Mouse (Mus musculus): ENCODE data around the gene Rbpjl.
A peak's percentile ranks its signal among the peaks of the same experiment; 100 is the strongest.

The Rbpjl gene

GRCm38 (mm10) chr2:164393126-164393525 lies 9.8 kb upstream of the Rbpjl start:
- no peak for DNase-seq (ENCODE audit: low read depth)

DNA sequence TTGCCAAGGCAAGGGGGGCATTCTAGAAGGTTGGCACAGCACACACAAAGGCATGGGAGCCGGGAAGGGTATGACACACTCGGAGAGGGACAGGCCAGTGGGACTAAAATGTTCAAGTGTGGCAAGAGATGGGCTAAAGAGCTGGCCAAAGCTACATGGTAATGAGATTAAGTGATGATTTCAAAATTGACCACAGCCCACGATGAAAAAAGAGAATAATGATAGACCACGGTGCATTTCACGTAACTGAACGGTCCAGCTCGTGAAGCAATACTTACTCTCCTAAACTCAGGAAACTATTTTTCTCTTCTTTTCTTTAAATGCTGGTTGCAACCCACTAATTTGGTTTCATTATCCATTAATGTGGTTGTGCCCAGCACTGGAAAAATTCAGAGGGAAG lies 6.9 kb upstream of the Rbpjl start:
- no peak for DNase-seq (ENCODE audit: low read depth)

GRCm38 (mm10) chr2:164396911-164397310 lies 6.0 kb upstream of the Rbpjl start:
- no peak for DNase-seq (ENCODE audit: low read depth)

GRCm38 (mm10) chr2:164403396-164404081 lies 598 bp downstream of the Rbpjl start:
- peak; percentile 29 for DNase-seq (ENCODE audit: low read depth)

- DNase-seq (ENCODE audit: low read depth): no peak
Measured at GRCm38 (mm10) chr2:164404082-164404990, 1.4 kb downstream of the Rbpjl start.

DNA sequence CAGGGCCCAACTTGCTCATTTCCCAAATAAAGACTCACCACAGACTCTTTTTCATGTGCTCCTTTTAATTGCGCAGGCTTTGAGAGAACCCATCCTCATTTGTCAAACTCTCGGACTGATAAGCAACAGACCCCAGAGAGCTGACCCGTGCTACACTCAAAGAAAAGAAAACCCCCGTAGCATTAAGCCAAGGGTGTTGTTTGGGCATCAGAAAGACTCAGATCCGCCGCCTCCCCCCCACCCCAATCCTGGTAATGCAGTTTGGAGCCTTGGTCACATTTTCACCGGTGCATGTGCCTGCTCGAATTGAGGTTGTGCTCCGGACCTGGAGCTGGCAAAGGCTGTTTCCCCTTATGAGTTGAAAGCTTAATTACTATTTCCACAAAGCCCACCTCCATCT lies 2.1 kb downstream of the Rbpjl start, which contains the start of gene Matn4:
Gene Matn4, minus strand, starts transcription at position 101 of the 400 bp plus-strand sequence.
- DNase-seq (ENCODE audit: low read depth): no peak

- DNase-seq (ENCODE audit: low read depth): no peak
Measured at GRCm38 (mm10) chr2:164405519-164405918, 2.6 kb downstream of the Rbpjl start.

DNA sequence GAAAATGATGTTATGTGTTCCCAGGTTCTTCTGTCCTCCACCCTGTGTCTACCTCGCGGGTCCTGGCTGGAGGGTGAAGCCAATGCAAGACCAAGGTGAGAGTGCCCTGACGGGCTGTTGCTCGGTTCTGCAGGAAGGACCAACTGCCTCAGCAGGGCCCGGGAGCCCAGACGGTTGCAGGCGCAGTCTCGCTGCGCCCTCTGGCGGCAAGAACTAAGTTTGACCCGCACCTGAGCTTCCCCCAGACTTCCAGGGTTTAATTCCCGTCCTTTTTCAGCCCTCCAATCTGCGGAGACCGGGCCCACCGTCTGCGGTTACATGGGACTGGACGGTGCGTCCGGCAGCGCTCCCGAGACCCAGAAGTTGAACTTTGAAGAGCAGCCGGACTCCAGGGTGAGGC lies 4.8 kb downstream of the Rbpjl start:
- DNase-seq (ENCODE audit: low read depth): peak; percentile 91

DNA sequence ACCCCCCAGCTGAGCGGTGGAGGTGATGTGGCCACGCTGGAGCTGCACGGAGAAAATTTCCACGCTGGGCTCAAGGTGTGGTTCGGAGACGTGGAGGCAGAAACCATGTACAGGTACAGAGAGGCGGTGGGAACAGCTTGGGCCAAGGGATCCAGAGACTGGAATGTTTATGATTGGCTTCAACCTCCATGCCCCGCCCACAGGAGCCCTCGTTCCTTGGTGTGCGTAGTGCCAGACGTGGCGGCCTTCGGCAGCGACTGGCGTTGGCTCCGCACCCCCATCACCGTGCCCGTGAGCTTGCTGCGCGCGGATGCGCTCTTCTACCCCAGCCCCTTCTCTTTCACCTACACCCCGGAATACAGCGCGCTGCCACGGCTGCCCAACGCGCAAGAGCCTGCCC lies 11.2 kb downstream of the Rbpjl start:
- no peak for DNase-seq (ENCODE audit: low read depth)

- DNase-seq (ENCODE audit: low read depth): no peak
Measured at GRCm38 (mm10) chr2:164414581-164414980, 11.6 kb downstream of the Rbpjl start.

DNA sequence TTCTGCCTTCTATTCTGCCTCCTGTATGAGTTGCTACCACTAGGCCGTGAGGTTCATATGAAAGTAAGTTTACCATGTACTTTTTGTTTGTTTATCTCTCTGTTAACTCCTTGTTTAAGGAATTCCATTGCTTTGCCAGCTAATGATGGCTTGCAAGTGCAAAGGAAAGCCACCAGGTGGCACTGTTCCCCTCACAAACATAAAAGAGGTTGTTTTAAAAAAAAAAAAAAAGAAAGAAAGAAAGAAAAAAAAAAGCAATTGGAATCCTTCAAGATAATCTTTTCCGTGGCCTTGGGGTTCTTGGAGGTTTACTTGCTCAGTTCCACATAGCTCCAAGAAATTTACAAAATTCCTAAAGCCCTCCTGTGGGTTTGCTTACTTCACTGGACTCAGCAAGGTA lies 14.3 kb downstream of the Rbpjl start:
- peak; percentile 85 for DNase-seq (ENCODE audit: low read depth)

- no peak for DNase-seq (ENCODE audit: low read depth)
Measured at GRCm38 (mm10) chr2:164418308-164418875, 15.5 kb downstream of the Rbpjl start.

GRCm38 (mm10) chr2:164419489-164419888 lies 16.5 kb downstream of the Rbpjl start:
- DNase-seq (ENCODE audit: low read depth): peak; percentile 52

DNA sequence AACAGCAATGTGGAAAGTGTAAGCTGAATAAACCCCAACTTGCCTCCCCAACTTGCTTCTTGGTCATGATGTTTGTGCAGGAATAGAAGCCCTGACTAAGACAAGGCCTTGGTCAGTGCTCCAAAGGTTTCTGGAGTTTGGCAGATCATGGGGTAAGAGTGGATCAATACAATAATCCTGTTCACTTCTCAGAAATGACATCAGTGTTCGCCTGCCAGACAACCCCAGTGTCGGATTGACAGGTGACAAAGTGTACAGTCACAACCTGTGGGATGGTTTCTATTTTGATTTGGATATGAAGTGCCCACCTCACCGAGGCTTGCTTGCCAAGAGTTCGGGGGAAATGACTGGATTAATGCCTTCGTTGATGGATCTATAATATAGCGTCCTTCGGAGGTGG lies 18.4 kb downstream of the Rbpjl start:
- no peak for DNase-seq (ENCODE audit: low read depth)

GRCm38 (mm10) chr2:164421979-164422378 lies 19.0 kb downstream of the Rbpjl start:
- no peak for DNase-seq (ENCODE audit: low read depth)

DNA sequence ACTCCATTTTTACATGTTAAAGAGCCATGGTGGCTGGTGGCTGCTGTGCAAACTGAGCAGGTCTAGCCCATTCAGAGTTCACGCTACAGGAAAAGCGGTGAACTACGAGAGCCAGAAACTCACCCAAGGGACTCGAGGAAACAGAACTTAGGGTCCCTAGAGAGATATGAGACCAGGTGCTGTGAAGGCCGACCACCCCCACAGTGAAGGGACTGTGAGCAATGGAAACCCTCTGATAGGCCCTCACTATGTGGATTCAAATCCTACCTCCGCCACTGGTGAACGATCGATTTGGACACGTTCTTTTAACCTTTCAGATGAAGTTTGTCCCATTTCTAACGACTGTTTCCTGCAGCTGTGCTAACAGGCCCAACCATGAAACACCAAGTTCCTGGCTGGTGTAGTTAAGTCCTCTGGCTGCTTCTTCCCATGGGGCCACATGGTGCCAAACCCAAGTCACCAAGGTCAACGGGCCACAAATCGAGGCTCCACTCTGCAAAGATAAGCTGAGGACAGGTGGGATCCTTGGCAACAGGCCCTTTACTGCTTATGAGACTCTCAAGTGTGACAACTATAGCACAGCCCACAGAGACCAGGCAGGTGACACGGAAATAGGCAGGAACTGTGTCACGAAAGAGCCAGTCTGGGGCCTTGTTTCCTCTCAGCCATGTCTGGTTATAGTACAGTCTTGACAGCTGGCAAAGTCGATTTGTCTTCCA lies 19.9 kb downstream of the Rbpjl start:
- DNase-seq (ENCODE audit: low read depth): no peak

DNA sequence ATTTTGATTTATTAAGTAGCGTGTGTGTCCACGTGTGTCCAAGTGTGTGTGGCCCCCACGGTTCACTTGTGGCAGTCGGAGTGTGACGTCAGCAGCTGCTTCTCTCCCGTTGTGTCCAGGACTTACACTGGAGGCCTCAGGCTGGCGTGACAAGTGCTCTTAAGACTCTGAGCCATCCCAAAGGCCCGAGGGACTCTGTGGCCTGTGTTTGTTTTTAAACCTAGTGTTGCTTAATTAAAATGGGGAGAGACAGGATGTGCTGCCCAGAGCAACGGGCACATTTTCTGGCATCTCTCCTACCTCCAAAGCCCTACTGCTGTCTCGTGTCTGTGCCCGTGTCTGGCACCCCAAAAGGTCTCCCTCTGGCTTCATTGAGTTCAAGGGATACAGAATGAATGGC lies 20.5 kb downstream of the Rbpjl start:
- DNase-seq (ENCODE audit: low read depth): no peak

GRCm38 (mm10) chr2:164424406-164424805 lies 21.5 kb downstream of the Rbpjl start:
- DNase-seq (ENCODE audit: low read depth): no peak

- no peak for DNase-seq (ENCODE audit: low read depth)
Measured at GRCm38 (mm10) chr2:164425401-164425800, 22.5 kb downstream of the Rbpjl start.

- DNase-seq (ENCODE audit: low read depth): no peak
Measured at GRCm38 (mm10) chr2:164426121-164426520, 23.2 kb downstream of the Rbpjl start.

GRCm38 (mm10) chr2:164426952-164427351 lies 24.0 kb downstream of the Rbpjl start:
- no peak for DNase-seq (ENCODE audit: low read depth)

DNA sequence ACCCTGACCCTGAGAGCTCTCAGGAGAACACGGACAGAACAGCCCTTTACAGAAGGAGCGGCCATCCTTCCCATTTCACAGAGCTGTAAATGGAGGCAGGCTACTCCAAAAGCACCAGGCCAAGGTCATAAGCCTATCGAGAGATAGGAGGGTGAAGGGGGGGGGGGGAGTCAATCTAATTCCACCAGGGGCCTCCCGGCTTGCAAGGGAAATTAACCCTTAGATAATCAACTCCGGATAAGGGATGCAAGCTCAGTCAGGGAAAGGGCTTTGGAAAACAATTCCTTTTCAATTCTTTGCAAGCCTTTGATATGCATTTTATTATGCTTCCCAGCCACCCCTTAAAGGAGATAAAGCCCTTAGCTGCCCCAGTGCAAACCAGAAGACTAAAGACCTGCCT lies 25.5 kb downstream of the Rbpjl start:
- DNase-seq (ENCODE audit: low read depth): no peak

Measured in NIH3T3 (cell line).